Mouse (Mus musculus): ENCODE measurements around the gene Kif13a.

Kif13a gene

GRCm38 (mm10) chr13:46884898-46885758 is 44.5 kb downstream of the Kif13a start:
- no peak for DNase-seq (ENCODE audit: low read depth, low spot score)

DNA sequence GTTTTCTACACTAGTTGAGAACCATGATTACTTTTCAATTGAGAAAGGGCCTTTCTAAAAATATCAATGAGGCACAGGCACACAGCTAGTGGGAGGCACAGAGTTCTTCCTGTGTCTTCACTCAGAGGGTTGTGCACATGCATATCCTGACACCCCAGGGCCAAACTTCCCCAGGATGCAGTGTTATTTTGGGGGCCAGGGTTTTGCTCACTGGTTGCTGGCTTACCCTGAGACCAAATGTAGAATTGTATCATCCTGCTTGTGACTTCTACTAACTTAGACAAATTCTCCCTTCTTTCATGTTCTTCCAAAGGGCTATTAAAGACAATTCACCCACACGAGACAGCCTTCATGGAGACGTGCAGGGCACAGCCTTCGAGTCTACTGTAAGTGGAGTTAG is 45.7 kb downstream of the Kif13a start:
- no peak for DNase-seq (ENCODE audit: low read depth, low spot score)

DNA sequence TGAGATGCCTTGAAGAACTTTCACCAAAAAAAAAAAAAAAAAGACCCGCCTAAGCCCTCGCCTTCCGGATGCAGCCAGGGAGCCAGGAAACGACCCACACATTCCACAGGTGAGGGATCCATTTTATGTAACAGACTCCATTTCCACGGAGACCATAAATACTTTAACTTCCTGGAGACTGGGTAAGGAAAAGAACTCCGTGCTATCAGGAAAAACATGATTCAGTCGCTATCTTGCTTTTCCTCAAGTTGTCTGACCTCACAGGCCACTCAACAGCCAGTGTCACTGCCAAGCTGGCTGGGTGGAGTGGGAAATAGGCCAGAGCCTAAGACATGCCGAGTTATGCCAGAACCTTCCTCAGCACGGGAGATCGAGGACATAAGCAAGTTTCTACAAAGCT is 46.3 kb downstream of the Kif13a start:
- DNase-seq (ENCODE audit: low read depth, low spot score) = peak; percentile 68

GRCm38 (mm10) chr13:46880736-46881135 is 48.9 kb downstream of the Kif13a start:
- no peak for DNase-seq (ENCODE audit: low read depth, low spot score)

- DNase-seq (ENCODE audit: low read depth, low spot score) = no peak
These were observed 49.4 kb downstream of the Kif13a start for GRCm38 (mm10) chr13:46880243-46880642.

DNA sequence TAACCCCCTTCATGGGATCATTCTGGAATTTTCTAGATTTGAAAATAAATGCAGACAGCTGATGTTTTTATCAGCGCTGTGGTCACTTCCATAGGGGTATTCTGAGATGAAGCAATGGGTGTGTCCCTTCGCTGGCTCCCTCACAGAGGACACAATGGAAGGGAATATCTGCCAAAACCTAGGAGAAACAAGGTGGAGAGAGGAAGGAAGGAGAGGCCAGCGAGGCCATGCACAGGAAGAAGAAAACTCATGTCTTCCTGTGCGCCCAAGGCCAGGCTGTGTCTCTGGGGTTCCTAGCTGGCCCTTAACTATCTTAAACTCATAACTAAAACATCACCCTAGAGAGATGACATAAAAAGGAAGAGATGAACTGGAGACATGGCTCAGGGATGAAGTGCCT is 52.6 kb downstream of the Kif13a start:
- DNase-seq (ENCODE audit: low read depth, low spot score) = no peak

DNA sequence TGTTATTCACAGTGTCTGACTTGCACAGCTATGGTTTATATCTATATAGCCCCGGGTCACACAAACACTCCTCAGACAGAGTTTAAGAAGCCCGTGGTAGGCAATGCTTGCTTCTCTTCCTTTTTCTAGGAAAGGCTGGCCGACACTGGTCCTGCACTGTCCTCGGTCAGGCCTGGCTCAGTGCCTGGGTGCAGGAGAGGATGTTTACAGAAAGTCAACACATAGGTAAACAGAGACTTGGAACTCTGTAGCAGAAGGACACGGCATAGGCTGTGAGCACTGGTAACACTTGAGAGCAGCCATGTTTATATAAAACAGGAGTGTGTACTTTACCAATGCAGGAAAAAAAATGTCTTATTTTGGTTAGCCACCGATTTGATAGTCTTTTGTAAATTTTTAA is 54.3 kb downstream of the Kif13a start:
- no peak for DNase-seq (ENCODE audit: low read depth, low spot score)

- no peak for DNase-seq (ENCODE audit: low read depth, low spot score)
These were observed 56.9 kb downstream of the Kif13a start for GRCm38 (mm10) chr13:46872732-46873131.

- DNase-seq (ENCODE audit: low read depth, low spot score) = peak; percentile 58
These were observed 57.5 kb downstream of the Kif13a start for GRCm38 (mm10) chr13:46872194-46872593.

DNA sequence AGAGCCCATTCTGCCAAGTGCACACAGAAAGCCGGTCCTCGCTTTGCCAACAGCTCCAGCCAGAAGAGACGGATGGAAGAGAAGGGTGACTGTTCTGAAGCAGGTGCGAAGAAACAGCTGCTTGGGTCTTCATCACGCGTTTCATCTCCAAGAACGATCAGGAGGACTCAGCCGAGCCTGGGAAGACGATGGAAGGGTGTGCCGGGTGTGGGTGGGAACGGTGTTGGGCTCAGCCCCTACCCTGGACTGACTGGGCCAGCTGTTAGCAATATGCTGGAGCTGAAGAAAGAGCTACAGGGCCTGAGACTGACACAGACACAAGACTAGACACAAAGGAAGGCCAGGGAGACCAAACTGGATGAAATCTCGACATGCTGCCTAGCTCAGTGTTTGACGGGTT is 60.2 kb downstream of the Kif13a start:
- no peak for DNase-seq (ENCODE audit: low read depth, low spot score)

DNA sequence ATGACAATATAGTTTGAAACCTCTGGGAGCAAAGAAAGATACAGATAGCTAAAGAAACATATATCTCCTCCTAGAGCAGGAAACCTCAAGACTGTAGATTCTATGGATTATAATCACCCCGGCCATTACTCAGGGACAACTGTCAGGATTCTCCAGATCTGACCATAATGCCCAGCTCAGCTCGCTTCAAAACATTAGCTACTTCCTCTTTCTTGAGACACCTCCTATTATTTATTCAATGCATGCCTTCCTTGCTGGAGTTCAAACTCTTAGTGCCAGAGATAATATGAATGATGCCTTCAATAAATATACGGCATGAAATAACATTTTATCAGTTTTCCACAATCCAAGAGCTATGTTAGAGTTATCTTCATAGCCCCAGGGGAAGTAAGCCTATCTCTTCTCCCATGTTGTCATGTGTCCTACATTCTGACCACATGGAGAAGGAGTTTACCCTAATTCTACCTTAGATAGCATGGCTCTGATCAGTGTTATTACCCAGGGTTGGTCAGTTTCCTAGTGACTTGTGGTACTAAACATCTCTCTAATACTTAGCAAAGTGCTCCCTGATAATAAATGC is 66.4 kb downstream of the Kif13a start:
- no peak for DNase-seq (ENCODE audit: low read depth, low spot score)

GRCm38 (mm10) chr13:46859876-46860275 is 69.8 kb downstream of the Kif13a start:
- DNase-seq (ENCODE audit: low read depth, low spot score) = peak; percentile 98

- no peak for DNase-seq (ENCODE audit: low read depth, low spot score)
These were observed 70.5 kb downstream of the Kif13a start for GRCm38 (mm10) chr13:46859173-46859572.

GRCm38 (mm10) chr13:46858835-46859152 is 70.9 kb downstream of the Kif13a start:
- DNase-seq (ENCODE audit: low read depth, low spot score) = peak; percentile 57

DNA sequence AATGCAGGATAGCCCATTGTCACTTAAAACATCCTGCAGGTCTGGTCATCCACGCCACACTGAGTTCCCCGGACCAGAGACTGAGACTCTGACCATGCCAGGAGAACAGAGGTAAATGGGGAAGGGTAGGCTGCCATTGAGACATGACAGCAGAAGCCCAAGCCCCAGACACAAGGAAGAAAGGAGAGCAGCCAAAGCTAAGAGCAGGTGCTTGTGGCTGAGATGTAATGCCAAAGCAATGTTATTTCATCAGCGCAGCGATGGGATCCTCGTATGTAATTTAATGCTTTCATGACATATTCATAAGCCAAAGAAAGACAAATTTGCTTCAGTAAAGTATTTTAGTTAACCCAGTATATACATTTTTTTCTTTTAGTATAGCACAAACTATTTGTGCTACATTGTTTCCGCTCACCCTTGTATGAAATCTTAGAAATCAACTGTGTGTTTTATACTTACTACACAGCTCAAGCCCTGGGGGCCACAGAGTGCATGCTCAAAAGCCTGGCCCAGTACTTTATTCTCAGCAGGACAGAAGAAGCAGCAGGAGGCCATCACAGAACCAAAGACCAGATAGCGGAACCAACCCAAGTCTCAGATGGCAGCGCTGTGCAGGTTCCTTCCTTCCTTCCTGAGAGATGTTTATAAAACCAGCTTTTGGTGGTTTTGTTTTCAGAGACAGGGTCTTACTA is 71.4 kb downstream of the Kif13a start:
- DNase-seq (ENCODE audit: low read depth, low spot score) = no peak

DNA sequence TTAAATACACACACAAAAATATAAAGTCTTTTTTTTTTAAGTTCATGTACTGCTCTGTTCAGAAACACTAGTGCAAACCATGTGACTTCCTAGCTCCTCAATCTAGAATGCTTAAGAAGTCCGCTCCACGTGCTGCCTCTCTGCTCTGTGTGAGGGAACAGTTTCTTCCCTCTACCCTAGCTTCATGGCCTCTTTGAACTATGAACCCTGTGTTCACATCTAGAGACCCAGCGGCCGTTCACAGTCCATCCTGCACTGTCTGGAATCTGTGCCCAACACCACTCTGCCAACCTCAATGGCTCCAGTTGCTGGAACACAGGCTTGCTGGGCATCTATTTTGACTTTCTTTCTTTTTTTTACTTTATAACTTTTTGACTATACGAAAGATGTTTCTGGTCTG is 75.2 kb downstream of the Kif13a start:
- DNase-seq (ENCODE audit: low read depth, low spot score) = no peak

DNA sequence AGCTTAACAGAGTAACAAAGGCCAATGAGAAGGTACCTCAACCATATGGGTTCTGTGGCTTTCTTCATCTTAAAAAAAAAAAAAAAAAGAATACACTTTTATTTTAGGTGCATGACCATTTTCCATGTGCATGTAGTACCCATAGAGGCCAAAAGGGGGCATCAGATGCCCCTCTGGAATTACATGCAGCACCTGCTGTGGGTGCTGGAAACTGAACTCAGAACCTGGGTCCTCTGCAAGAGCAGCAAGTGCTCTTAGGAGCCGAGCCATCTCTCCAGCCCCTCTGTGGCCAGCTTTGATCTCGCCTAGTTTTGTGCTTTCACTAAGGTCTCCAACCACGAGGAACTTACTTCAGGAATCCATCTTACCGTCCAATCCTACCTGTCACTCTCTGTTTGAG is 77.2 kb downstream of the Kif13a start:
- no peak for DNase-seq (ENCODE audit: low read depth, low spot score)

DNA sequence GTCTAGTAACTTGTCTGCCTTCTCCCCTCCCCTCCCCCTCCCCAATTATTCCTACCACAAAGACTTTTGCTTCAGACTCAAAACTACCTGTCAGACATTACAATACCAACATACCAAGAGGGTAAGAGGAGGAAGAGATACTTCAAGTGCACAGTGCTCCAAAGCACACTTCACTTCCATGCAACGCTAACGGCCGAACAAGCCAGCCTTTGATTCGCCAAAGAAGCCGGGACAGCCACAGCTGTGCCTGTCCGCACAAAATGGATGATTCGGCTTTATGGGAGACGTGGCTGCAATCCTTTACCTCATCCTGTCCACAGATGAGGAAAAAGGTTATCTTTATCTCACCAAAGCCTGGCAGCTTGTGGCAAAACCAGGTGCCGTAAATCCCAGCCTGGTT is 84.2 kb downstream of the Kif13a start:
- peak; percentile 26 for DNase-seq (ENCODE audit: low read depth, low spot score)

GRCm38 (mm10) chr13:46844561-46845235 is 85.0 kb downstream of the Kif13a start:
- peak; percentile 81 for DNase-seq (ENCODE audit: low read depth, low spot score)

DNA sequence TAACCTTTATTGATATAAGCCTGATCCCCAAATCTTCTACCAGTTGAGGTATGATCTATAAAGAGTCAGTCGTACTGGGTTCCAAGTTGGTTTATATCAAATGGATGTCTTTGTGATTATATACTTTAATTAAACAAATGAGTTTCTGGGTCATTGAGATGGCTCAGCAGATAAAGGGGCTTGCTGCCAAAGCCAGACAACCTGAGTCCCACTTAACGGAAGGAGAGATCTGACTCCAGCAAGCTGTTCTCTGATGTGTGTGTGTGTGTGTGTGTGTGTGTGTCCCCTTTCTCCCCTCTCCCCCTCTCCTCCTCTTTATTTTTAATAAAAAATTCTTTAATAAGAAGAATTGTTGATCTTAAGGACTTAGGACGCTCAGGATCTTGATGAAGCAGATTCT is 86.0 kb downstream of the Kif13a start:
- DNase-seq (ENCODE audit: low read depth, low spot score) = peak; percentile 35

GRCm38 (mm10) chr13:46842185-46842584 is 87.5 kb downstream of the Kif13a start:
- DNase-seq (ENCODE audit: low read depth, low spot score) = peak; percentile 93

DNA sequence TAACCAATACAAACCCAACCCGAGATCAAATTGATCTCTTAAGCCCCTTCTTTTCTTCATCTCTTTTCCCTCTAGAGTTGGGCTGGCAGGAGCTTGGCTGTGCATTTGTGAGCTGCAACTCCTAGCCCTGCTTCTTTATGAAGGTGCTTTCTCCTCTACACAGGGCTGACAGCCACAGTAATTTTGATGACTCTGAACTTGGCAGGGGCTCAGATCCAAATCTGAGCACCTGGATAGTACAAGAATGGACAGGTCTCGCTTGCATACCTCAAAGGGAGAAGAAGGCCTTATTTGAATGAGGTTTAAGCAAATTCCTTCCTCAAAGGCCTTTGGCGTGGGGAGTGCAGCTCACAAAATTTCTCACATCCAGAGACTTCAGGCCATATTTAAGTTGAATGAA is 88.0 kb downstream of the Kif13a start:
- peak; percentile 63 for DNase-seq (ENCODE audit: low read depth, low spot score)

Measured in brain, adult 2 months (tissue).